Mouse (Mus musculus) heart, postnatal 0 days (tissue): ENCODE measurements around the gene Eno2.

ENCODE experiments used
- CTCF ChIP-seq: IDR thresholded peaks from 2 replicates; pipeline ENCODE4 v1.5.1; 2016; ENCODE audit warnings: antibody characterized with exemption, control low read depth, low read depth
- EP300 ChIP-seq: IDR thresholded peaks from 2 replicates; pipeline ENCODE4 v1.6.1; 2016; ENCODE audit warnings: antibody characterized with exemption, low read depth

GRCm38 (mm10) chr6:124757909-124758848, 11.3 kb downstream of the Eno2 start:
- TF ChIP-seq CTCF (no peak), EP300 (no peak)
